Mouse (Mus musculus) retina, postnatal 1 day (tissue): ENCODE measurements around the gene Cdkal1.

ENCODE experiments used
- DNase-seq: peaks from one replicate; pipeline ENCODE4 v3.0.0-alpha.2; 2012

Cdkal1 gene

GRCm38 (mm10) chr13:29161436-29161835, 694.0 kb downstream of the Cdkal1 start:
- DNase-seq = no peak

GRCm38 (mm10) chr13:29156703-29157102, 698.8 kb downstream of the Cdkal1 start:
- DNase-seq = no peak

GRCm38 (mm10) chr13:29155297-29155696, 700.2 kb downstream of the Cdkal1 start:
- peak; percentile 21 for DNase-seq

- DNase-seq = no peak
Observed at GRCm38 (mm10) chr13:29150120-29150519, 705.4 kb downstream of the Cdkal1 start.

GRCm38 (mm10) chr13:29149404-29149803, 706.1 kb downstream of the Cdkal1 start:
- DNase-seq = no peak

- no peak for DNase-seq
Observed at GRCm38 (mm10) chr13:29148616-29149015, 706.9 kb downstream of the Cdkal1 start.
